Mouse (Mus musculus) heart, postnatal 0 days (tissue): ENCODE data around the gene Dpt. TPM values are rescaled to one million over a fixed set of nuclear protein-coding genes. Genes with fewer than 3 reads are reported as not detected.
"Not testable (repeated sequence)": the region's sequence is repeated elsewhere in the genome, so short reads cannot be mapped to it uniquely, and the experiment has no call there.

Experiments
- ATAC-seq: fragments of 200-750 bp; cut with Nextera tagmentation; 2 replicates; pipeline ENCODE4 v1.8.0; 2017; ENCODE audit warnings: low read depth, moderate number of reproducible peaks, moderate library complexity; ENCODE audit not compliant: insufficient read depth
- DNase-seq: peaks from one replicate; pipeline ENCODE4 v3.0.0-alpha.2; 2016; ENCODE audit warnings: low spot score
- H3K27ac ChIP-seq: fragments of 300-500 bp; sonication (generic); 2 replicates; pipeline ENCODE4 v1.5.1; 2014; ENCODE audit warnings: low read depth, mild to moderate bottlenecking
- H3K27me3 ChIP-seq: fragments of 300-500 bp; sonication (generic); 2 replicates; pipeline ENCODE4 v1.6.1; 2014; ENCODE audit warnings: low read length, mixed read lengths; ENCODE audit not compliant: control insufficient read depth, insufficient read depth
- H3K36me3 ChIP-seq: fragments of 300-500 bp; sonication (generic); replicated peaks from 2 replicates; pipeline ENCODE4 v1.6.1; 2014; ENCODE audit warnings: low read length, mixed read lengths; ENCODE audit not compliant: control insufficient read depth, insufficient read depth
- H3K4me1 ChIP-seq: fragments of 300-500 bp; sonication (generic); 2 replicates; pipeline ENCODE4 v1.6.1; 2014; ENCODE audit warnings: antibody characterized with exemption; ENCODE audit not compliant: control insufficient read depth, insufficient read depth
- H3K4me2 ChIP-seq: fragments of 300-500 bp; sonication (generic); 2 replicates; pipeline ENCODE4 v1.6.1; 2014; ENCODE audit warnings: low read depth, mild to moderate bottlenecking, low read length, moderate library complexity
- H3K4me3 ChIP-seq: fragments of 300-500 bp; sonication (generic); 2 replicates; pipeline ENCODE4 v1.5.1; 2014; ENCODE audit warnings: low read depth, low read length
- H3K9ac ChIP-seq: fragments of 300-500 bp; sonication (generic); replicated peaks from 2 replicates; pipeline ENCODE4 v1.6.1; 2014; ENCODE audit warnings: low read depth, low read length, mixed read lengths
- H3K9me3 ChIP-seq: fragments of 300-500 bp; sonication (generic); replicated peaks from 2 replicates; pipeline ENCODE4 v1.6.1; 2016; ENCODE audit warnings: low read length; ENCODE audit not compliant: control insufficient read depth
- CTCF ChIP-seq: IDR thresholded peaks from 2 replicates; pipeline ENCODE4 v1.5.1; 2016; ENCODE audit warnings: antibody characterized with exemption, control low read depth, low read depth
- EP300 ChIP-seq: IDR thresholded peaks from 2 replicates; pipeline ENCODE4 v1.6.1; 2016; ENCODE audit warnings: antibody characterized with exemption, low read depth
- WGBS: fragments of 180-500 bp; shearing (Covaris S2); extraction: QIAGEN DNeasy Blood & Tissue Kit; methylation state at CpG from one replicate; pipeline ENCODE4 v1.1.7; 2014; 5-methylcytosine and 5-hydroxymethylcytosine counted together
- polyA plus RNA-seq: library from polyadenylated mRNA; unstranded; fragments of >200 nt; fragmentation: Nextera tagmentation; extraction: Ambion mirVana; gene quantifications from 2 replicates; pipeline ENCODE4 v1.2.1, GENCODE M21; 2015
- total RNA-seq: library from RNA; depleted of rRNA; stranded (reverse); fragments of >200 nt; gene quantifications from 2 replicates; pipeline ENCODE4 v1.2.3, GENCODE M21; 2014; ENCODE audit warnings: low replicate concordance

The Dpt gene
- total and polyA plus RNA-seq, 2 experiments from 2014 or later = 52.5 to 83.2 TPM

DNA sequence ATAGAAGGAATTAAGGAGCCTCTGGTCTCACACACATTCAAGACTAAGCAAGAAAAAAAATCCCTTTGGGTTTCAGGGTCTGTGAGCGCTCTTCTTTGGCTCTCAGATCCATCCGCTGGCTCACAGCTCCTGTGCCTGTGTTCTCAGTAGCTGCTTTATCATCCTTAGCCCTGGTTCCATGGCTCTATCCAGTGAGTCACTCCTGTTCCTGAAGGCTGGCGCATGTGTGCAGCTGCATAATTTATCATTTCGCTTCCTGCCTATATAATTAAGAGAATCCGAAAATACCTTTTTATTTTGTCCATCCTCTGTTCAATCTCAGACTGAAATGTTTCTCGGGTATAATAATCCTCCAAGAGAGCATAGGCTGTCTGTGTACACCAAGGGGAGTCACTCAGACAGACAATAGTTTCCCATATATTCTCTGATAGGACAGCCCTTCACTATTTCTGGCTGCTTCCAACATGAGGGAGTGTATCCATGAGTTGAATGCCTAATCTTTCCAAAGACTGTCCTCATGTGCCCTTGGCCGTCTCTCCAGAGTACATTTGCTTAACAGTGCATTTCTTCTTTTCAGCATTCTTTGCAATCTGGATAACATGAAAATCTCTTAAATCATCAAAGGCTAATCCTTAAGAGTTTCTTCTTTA lies 52.3 kb downstream of the Dpt start:
- TF ChIP-seq EP300 (no peak), CTCF (no peak)

DNA sequence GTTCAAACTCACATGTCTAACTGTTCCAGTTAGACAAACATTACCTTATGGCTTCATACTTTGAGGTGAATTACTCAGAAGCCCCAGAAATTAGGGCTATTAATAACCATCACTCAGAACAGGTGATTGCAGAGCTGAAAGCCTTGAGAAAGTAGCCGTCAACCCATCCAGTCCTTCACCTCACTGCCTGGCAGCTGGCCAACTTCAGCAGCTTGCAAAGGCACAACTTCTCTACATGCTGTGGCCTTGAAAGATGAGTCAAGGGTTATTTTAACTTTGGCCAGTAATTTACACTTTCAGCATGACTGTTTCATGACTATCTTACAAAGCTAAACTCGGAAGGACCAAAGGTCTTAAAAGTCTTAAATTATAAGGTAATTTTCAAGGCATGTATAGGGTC lies 59.3 kb downstream of the Dpt start:
- H3K4me3 ChIP-seq, ATAC-seq, H3K4me2 ChIP-seq, H3K27me3 ChIP-seq, H3K9ac ChIP-seq, H3K27ac ChIP-seq, H3K9me3 ChIP-seq, H3K4me1 ChIP-seq, H3K36me3 ChIP-seq: not testable (repeated sequence)
- DNase-seq = peak; percentile 49
- WGBS = 24% methylated on average over 2 of the region's 2 CpGs

More for the DNA sequence above, 52.3 kb downstream of the Dpt start:
- Histone ChIP-seq H3K4me2 (no peak overlapping the region), H3K9me3 (no peaks in the 10 kb centered on the region), H3K4me3 (no peak overlapping the region), H3K36me3 (no peaks in the 10 kb centered on the region), H3K9ac (no peak overlapping the region), H3K4me1 (no peaks in the 10 kb centered on the region), H3K27ac (no peak overlapping the region), H3K27me3 (no peaks in the 10 kb centered on the region)
- DNase-seq (no peak), ATAC-seq (no peak)
- 69% methylated on average over 7 of the region's 7 CpGs for WGBS

- Histone ChIP-seq H3K9me3 (no peaks in the 10 kb centered on the region), H3K27ac (no peak overlapping the region), H3K4me3 (no peak overlapping the region), H3K27me3 (no peaks in the 10 kb centered on the region), H3K9ac (no peak overlapping the region), H3K4me2 (no peak overlapping the region), H3K4me1 (no peaks in the 10 kb centered on the region), H3K36me3 (no peaks in the 10 kb centered on the region)
- DNase-seq (no peak), ATAC-seq (no peak)
- TF ChIP-seq EP300 = no peak
- no peak for TF ChIP-seq CTCF
- WGBS = 67% methylated on average over 11 of the region's 11 CpGs
Measured at GRCm38 (mm10) chr1:164859952-164860351, 63.5 kb downstream of the Dpt start.

DNA sequence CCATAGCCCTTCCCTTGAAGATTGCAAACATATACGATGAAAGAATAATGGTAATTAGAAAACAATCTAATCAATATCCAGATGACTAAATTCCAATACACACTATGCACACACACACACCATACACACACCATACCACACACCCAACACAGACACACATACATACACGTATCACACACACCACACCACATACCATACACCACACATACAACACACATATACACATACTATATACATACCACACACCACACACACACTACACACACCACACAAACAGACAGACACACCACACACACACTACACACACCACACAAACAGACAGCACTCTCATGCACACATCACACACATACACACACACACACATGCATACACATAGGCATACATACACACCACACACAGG lies 64.3 kb downstream of the Dpt start:
- Histone ChIP-seq H3K9ac (no peak overlapping the region), H3K27ac (no peak overlapping the region), H3K4me1 (no peaks in the 10 kb centered on the region), H3K27me3 (no peaks in the 10 kb centered on the region), H3K36me3 (no peaks in the 10 kb centered on the region), H3K9me3 (no peaks in the 10 kb centered on the region), H3K4me2 (no peak overlapping the region), H3K4me3 (no peak overlapping the region)
- no peak for ATAC-seq
- no peak for DNase-seq
- 78% methylated on average over 2 of the region's 2 CpGs for WGBS
- no peak for TF ChIP-seq EP300
- TF ChIP-seq CTCF = no peak

GRCm38 (mm10) chr1:164861501-164861900 lies 65.1 kb downstream of the Dpt start:
- DNase-seq = no peak
- TF ChIP-seq EP300 = no peak
- no peak for TF ChIP-seq CTCF
- WGBS = 61% methylated on average over 4 of the region's 4 CpGs

More at GRCm38 (mm10) chr1:164861501-164861900, 65.1 kb downstream of the Dpt start:
- Histone ChIP-seq H3K4me3 (no peak overlapping the region), H3K27ac (no peak overlapping the region), H3K4me1 (no peaks in the 10 kb centered on the region), H3K4me2 (no peak overlapping the region), H3K27me3 (no peaks in the 10 kb centered on the region), H3K9ac (no peak overlapping the region), H3K36me3 (no peaks in the 10 kb centered on the region), H3K9me3 (no peaks in the 10 kb centered on the region)
- no peak for ATAC-seq
